Mouse (Mus musculus) lung, postnatal 0 days (tissue): Measurements from ENCODE around the gene Wap.

ENCODE experiments used
- CTCF ChIP-seq: IDR thresholded peaks from 2 replicates; pipeline ENCODE4 v1.5.1; 2016; ENCODE audit warnings: antibody characterized with exemption, mild to moderate bottlenecking
- EP300 ChIP-seq: IDR thresholded peaks from 2 replicates; pipeline ENCODE4 v1.6.1; 2016; ENCODE audit warnings: antibody characterized with exemption, mild to moderate bottlenecking, control low read depth

- TF ChIP-seq CTCF: no peak
- TF ChIP-seq EP300: no peak
Observed at GRCm38 (mm10) chr11:6674701-6675100, 36.3 kb upstream of the Wap start.
